Mouse (Mus musculus) liver, adult 2 months (tissue): ENCODE results near the gene Nxph1.

Experiments used
- CTCF ChIP-seq: fragments of 200-500 bp; IDR thresholded peaks from 2 replicates; pipeline ENCODE4 v1.5.1; 2011; ENCODE audit warnings: low read depth, low read length, control low read depth
- POLR2A ChIP-seq: fragments of 200-500 bp; IDR thresholded peaks from 2 replicates; pipeline ENCODE4 v1.6.1; 2011; ENCODE audit warnings: low read length, control low read depth; ENCODE audit not compliant: insufficient read depth; ENCODE audit errors: extremely low read depth

DNA sequence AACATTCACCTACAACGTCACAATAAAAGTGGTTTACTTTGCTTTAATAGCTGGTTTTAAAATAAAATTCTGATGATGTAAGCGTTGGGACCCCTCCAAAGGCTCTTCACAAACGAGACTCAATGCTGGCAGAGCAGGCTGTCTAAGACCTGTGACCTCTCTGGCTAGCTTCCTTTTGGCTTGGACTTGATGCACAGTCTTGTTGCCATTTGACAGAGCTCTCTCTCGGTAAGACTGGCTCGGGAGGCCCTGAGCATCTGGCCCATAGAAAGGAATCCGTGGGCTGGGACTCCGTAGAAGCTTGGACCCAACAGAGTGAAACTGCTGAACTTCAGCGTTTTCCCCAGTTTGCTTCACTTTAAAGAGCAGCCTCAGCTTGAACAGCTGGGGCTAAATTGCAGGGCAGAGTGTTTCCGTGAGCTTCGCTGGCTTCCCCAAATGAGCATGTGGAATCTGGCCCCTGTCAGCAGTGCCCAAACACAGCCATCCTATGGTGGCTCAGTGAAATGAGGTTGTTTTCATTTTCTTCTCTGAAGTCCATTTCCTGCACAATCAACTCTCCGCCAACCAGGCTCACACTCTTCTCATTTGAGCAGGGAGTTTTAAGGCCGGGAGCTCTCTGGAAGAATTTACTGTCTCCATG is 48.2 kb downstream of the Nxph1 start:
- TF ChIP-seq POLR2A = no peak
- no peak for TF ChIP-seq CTCF
